Mouse (Mus musculus): ENCODE data around the gene Olfr1294.

Gene Olfr1294

DNA sequence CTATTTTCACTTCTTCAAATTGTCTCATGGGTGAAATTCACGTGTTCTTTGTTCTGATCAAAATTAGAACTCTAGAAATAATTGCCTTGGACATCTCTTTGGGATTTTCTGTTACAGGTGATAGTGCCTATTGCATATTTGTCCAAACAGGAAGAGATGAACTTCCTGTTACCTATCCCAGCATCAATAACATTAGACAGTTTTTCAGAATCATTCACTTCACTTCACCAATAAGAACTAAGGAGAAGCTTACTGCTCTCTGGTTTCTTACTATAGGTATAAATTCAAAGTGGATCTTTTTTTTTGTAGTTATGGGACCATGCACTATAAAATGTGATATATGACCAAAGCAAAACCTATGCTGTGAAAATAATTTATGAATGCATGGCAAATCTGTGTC, at the start of gene Olfr1294:
TSS of gene Olfr1294 (minus strand) at position 101 of the 400 bp plus-strand sequence.
- DNase-seq (ENCODE audit: low spot score in 2 of 2): no peak

DNA sequence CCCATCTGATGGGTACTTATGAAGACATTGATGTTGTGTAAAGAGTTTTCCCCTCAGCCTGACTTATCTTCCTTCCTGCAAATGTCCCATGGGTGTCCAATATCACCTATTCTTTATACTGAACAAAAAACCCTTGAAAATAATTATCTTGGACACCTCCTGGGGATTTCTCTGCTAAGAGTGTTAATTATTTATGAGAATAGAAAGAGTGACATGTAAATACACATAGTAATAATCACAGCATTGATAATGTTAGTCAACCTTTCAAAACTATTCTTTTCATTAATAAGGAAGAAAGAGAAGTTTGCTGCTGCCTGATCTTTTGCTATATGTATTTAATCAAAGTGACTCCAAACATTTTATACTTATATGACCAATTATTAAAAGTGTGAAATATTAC, 29.5 kb upstream of the Olfr1294 start, which contains the start of gene Olfr1295:
TSS of gene Olfr1295 (minus strand) at position 101 of the 400 bp plus-strand sequence.
- no peak for DNase-seq (ENCODE audit: low spot score in 2 of 2)

DNA sequence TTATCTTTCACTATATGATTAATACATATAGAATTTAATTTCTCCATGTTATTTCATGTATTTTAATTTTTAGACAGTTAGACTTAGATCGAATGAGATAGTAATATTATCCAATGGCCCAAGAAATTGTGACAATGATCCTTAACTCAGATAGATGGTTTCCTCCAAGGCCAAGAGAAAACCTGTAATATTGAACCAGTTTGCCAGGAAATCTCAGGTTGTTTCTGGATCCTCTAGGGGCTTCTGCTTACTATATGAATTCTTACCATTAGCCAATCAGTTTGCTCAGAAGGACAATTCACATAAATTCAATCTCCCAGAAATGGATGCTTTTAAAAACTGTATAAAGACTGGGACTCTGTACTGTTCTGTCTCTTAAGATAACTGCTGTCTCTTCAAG, 15.2 kb downstream of the Olfr1294 start, which contains the start of gene Olfr1293-ps:
TSS of gene Olfr1293-ps (plus strand) at position 301 of the 400 bp plus-strand sequence.
- DNase-seq (ENCODE audit: low spot score in 2 of 2): no peak

DNA sequence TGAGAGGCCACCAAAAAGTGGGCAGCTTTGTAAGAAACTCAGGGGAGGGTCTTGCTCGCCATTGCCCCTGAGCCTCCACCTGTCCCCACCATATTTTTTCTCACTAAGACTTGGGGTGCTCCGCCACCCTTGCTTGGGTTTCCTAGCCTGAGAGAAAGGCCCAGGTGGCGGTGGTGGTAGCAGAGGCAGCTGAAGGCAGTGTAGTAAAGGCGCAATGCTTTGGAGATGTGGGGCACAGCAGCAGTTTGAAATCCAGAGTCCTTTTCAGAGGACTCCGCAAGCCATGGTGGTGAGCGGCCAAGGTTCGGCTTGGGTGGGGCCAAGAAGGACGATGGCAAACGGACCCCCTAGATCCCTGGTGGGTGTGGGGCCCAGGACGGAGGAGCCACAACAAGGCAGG, 22.6 kb downstream of the Olfr1294 start:
- DNase-seq (ENCODE audit: low spot score in 2 of 2): peak in 1 of 2 experiments; percentile 53

DNA sequence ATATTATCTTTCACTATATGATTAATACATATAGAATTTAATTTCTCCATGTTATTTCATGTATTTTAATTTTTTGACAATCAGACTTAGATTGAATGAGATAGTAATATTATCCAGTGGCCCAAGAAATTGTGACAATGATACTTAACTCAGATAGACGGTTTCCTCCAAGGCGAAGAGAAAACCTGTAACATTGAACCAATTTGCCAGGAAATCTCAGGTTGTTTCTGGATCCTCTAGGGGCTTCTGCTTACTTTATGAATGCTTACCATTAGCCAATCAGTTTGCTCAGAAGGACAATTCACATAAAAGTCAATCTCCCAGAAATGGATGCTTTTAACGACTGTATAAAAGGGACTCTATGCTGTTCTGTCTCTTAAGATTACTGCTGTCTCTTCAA, 43.2 kb downstream of the Olfr1294 start, which contains the start of gene Olfr1291-ps1:
TSS of gene Olfr1291-ps1 (plus strand) at position 301 of the 400 bp plus-strand sequence.
- DNase-seq (ENCODE audit: low spot score in 2 of 2): no peak

DNA sequence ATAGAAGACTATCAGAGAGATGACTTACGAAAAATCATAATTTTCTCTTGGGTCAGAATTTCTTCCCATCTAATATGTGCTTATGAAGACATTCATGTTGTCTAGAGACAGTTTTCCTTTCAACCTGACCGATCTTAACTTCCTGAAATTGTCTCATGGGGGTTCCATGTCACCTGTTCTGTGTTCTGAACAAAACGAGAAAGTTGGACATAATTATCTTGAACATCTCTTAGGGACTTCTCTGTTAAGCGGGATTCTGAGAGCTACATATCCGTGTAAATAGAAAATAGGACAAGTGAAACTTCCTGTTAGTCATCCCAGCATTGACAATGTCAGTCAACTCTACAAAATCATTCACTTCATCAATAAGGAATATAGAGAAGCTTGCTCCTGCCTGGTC, 46.4 kb downstream of the Olfr1294 start, which contains the start of gene Olfr1290:
TSS of gene Olfr1290 (minus strand) at position 101 of the 400 bp plus-strand sequence.
- DNase-seq (ENCODE audit: low spot score in 2 of 2): no peak

Measured in spleen, postnatal 4 days (tissue).